Mouse (Mus musculus) neural tube, embryonic 13.5 days (tissue): Measurements from ENCODE around the gene Gm379. TPM values are rescaled to one million over a fixed set of nuclear protein-coding genes. Genes with fewer than 3 reads are reported as not detected.

ENCODE experiments used
- ATAC-seq: fragments of 200-750 bp; cut with Nextera tagmentation; 2 replicates; pipeline ENCODE4 v1.8.0; 2017; ENCODE audit warnings: low read depth, mild to moderate bottlenecking, moderate TSS enrichment, moderate library complexity
- H3K27ac ChIP-seq: fragments of 300-500 bp; sonication (generic); replicated peaks from 2 replicates; pipeline ENCODE4 v1.5.1; 2015; ENCODE audit warnings: moderate library complexity, mild to moderate bottlenecking, inconsistent platforms
- H3K27me3 ChIP-seq: fragments of 300-500 bp; sonication (generic); 2 replicates; pipeline ENCODE4 v1.6.1; 2015; ENCODE audit warnings: mild to moderate bottlenecking, inconsistent platforms
- H3K36me3 ChIP-seq: fragments of 300-500 bp; sonication (generic); 2 replicates; pipeline ENCODE4 v1.6.1; 2015; ENCODE audit warnings: mild to moderate bottlenecking, inconsistent platforms
- H3K4me1 ChIP-seq: fragments of 300-500 bp; sonication (generic); replicated peaks from 2 replicates; pipeline ENCODE4 v1.6.1; 2015; ENCODE audit warnings: inconsistent platforms
- H3K4me2 ChIP-seq: fragments of 300-500 bp; sonication (generic); 2 replicates; pipeline ENCODE4 v1.6.1; 2015; ENCODE audit warnings: inconsistent platforms, mild to moderate bottlenecking, moderate library complexity
- H3K4me3 ChIP-seq: fragments of 300-500 bp; sonication (generic); 2 replicates; pipeline ENCODE4 v1.5.1; 2015; ENCODE audit warnings: mild to moderate bottlenecking, inconsistent platforms
- H3K9ac ChIP-seq: fragments of 300-500 bp; sonication (generic); 2 replicates; pipeline ENCODE4 v1.6.1; 2015; ENCODE audit warnings: moderate library complexity, mild to moderate bottlenecking, inconsistent platforms
- H3K9me3 ChIP-seq: fragments of 300-500 bp; sonication (generic); 2 replicates; pipeline ENCODE4 v1.6.1; 2016; ENCODE audit warnings: inconsistent platforms
- WGBS: fragments of 180-500 bp; shearing (Covaris S2); methylation state at CpG from one replicate; pipeline ENCODE4 v1.1.7; 2015; 5-methylcytosine and 5-hydroxymethylcytosine counted together
- polyA plus RNA-seq: library from polyadenylated mRNA; unstranded; fragments of >200 nt; fragmentation: Nextera tagmentation; extraction: Ambion mirVana; gene quantifications from 2 replicates; pipeline ENCODE4 v1.2.1, GENCODE M21; 2015

Gm379 gene
- not detected in 2 replicates for polyA plus RNA-seq

DNA sequence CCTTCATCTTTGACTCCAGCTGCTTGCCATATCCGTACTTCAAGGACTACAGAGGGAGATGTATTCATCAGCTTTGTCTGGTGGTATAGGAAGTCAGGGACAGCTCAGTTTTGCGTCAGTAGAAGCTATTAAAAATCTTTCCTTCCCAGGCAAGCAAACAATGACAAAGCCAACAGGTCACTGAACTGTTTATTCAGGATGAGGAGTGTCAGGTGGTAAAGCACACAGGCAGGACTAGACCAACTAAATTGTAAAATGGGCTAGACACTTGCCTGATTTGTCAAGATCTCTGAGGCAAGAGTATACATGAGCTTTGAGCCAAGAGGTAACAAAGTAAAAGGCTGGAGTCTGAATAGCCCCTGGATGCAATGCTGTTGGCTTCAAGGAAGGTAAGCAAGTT is at the start of gene Gm379:
Gene Gm379 (minus strand): TSS at position 7 of the 400 bp plus-strand sequence.
- Histone ChIP-seq H3K27me3 (no peaks in the 10 kb centered on the region), H3K27ac (no peak within 1 kb of the TSS), H3K9ac (no peak within 1 kb of the TSS), H3K9me3 (no peaks in the 10 kb centered on the region), H3K36me3 (no peaks in the 10 kb centered on the region), H3K4me2 (no peak within 1 kb of the TSS), H3K4me1 (no peaks in the 10 kb centered on the region), H3K4me3 (no peak within 1 kb of the TSS)
- WGBS, result 76% methylated on average over 2 of the region's 2 CpGs
- no peak for ATAC-seq

GRCm38 (mm10) chrX:108704312-108704711 is 39.6 kb upstream of the Gm379 start:
- Histone ChIP-seq H3K36me3 (no peaks in the 10 kb centered on the region), H3K4me3 (no peak overlapping the region), H3K9ac (no peak overlapping the region), H3K9me3 (no peaks in the 10 kb centered on the region), H3K27ac (no peak overlapping the region), H3K27me3 (no peaks in the 10 kb centered on the region), H3K4me2 (no peak overlapping the region), H3K4me1 (no peaks in the 10 kb centered on the region)
- ATAC-seq, result no peak
- WGBS, result 77% methylated on average over 2 of the region's 2 CpGs

DNA sequence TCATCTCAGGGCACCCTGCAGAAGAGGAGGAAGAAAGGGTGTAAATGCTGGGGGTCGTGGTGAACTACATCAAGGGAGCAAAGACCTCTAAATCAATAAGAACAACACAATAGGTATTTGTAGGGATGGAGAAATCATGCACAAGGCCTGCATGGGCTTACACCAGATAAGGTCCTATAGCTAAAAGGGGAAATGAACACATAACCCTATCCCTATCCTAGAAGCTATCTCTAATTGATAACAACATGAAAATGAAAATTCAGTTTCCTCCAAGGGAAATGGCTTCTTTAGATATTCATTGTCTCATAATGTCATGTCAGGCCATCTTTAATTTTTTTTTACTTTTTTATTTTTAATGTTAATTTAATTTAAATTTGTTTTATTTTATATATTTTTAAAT is 4.2 kb upstream of the Gm379 start:
- no peak overlapping the region for H3K4me3 ChIP-seq
- no peak overlapping the region for H3K9ac ChIP-seq
- H3K4me1 ChIP-seq, result no peaks in the 10 kb centered on the region
- no peak for ATAC-seq
- no peaks in the 10 kb centered on the region for H3K9me3 ChIP-seq
- no peaks in the 10 kb centered on the region for H3K27me3 ChIP-seq
- 53% methylated on average over 1 of the region's 1 CpGs for WGBS
- H3K4me2 ChIP-seq, result no peak overlapping the region
- H3K36me3 ChIP-seq, result no peaks in the 10 kb centered on the region
- no peak overlapping the region for H3K27ac ChIP-seq

DNA sequence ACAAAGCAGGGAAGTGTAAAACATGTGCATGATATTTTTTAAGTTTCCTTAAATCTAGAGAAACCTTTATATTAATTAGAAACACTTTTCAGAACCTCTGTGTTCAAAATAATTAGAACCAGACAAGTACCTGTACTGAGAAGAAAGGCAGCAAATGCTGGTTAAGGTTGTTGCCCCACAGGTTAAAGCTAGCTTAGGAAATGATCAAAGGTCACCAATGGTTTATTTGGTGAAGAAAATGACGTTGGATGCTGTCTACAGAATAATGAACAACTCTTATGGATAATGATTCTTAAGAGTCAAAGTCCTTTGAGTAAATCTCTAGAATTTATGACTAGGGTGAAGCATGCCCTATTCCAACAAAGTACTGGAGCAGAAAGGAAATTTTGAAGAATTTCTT is 42.7 kb downstream of the Gm379 start:
- Histone ChIP-seq H3K27me3 (no peaks in the 10 kb centered on the region), H3K36me3 (no peaks in the 10 kb centered on the region), H3K4me2 (no peak overlapping the region), H3K4me1 (no peaks in the 10 kb centered on the region), H3K4me3 (no peak overlapping the region), H3K9me3 (no peaks in the 10 kb centered on the region), H3K27ac (no peak overlapping the region), H3K9ac (no peak overlapping the region)
- ATAC-seq, result no peak
- 56% methylated on average over 1 of the region's 1 CpGs for WGBS

DNA sequence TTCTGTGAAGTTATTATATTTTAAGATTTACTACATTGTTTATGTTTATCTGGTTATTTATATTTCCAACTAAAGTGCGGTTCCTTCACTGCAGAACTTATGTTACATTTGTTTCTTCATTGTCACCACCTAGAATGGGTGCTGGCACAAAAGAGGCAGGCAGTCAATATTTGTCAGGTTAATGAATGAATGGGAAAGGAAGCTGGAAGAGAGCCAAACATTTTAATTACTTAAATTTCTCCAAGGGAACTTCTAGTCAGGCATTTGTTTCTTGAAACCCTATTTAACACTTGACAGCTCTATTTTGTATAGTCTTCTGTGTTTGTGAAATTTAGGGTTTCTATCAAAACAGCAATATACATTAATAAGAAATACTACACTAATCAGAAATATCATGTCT is 43.8 kb downstream of the Gm379 start:
- H3K9me3 ChIP-seq, result no peaks in the 10 kb centered on the region
- ATAC-seq, result no peak
- 64% methylated on average over 1 of the region's 1 CpGs for WGBS
- no peak overlapping the region for H3K9ac ChIP-seq
- H3K27me3 ChIP-seq, result no peaks in the 10 kb centered on the region
- H3K4me1 ChIP-seq, result no peaks in the 10 kb centered on the region
- H3K27ac ChIP-seq, result no peak overlapping the region
- H3K4me3 ChIP-seq, result no peak overlapping the region
- no peaks in the 10 kb centered on the region for H3K36me3 ChIP-seq
- no peak overlapping the region for H3K4me2 ChIP-seq

Other genes with a start within 250 kb of the Gm379 start
- 2.8 TPM in 2 replicates for gene Brwd3, start 169.5 kb upstream of the Gm379 start, polyA plus RNA-seq